Mouse (Mus musculus): ENCODE measurements around the gene Chchd6.

- TF ChIP-seq CTCF (IDR thresholded peaks at IDR 0.05; ENCODE audit: low read depth, low read length) (no peak), GATA1 (IDR thresholded peaks at IDR 0.05; ENCODE audit: borderline replicate concordance, low read length) (no peak), TAL1 (conservative IDR thresholded peaks at IDR 0.05; ENCODE audit: low read depth, low read length) (no peak), POLR2AphosphoS5 (IDR thresholded peaks at IDR 0.05; ENCODE audit: insufficient replicate concordance, low read depth, low read length) (no peak)
Observed at GRCm38 (mm10) chr6:89421503-89421902, 173.9 kb downstream of the Chchd6 start.

Data from G1E (cell line).